ENCODE assay signal across 13 mouse cellular contexts in the genomic region with DNA sequence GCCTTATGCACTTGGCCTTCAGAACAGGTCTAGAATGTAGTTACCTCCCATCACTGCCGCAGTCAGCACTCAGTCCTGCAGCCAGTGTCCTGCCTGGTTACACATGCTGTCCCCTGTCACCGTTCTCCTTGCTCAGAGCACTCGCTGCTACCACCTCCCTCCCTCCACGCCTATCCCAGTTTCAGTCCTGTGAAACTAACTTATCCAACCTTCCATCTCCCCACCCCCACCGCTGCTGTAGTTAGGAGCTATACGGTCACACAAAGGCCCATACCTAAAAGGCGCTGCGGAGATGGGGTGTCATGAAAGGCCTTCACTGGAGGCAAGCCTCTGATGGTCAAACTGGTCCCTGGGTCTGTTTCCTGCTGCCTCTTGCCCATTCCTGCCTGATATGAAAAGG. TPM values are rescaled to one million over a fixed set of nuclear protein-coding genes. Genes with fewer than 3 reads are reported as not detected.
DNase-seq lines count a peak whose midpoint lies in the region; ATAC-seq and TF ChIP-seq lines count a peak whose summit lies in the region.
"Had no signal": no experiment of that assay in that cellular context is flagged by ENCODE, and none has a peak within 500 bp of the region (broad histone marks: within the 10 kb centered on the region; RNA-seq: fewer than 3 reads in every experiment).

No protein-coding gene starts in this region.

- no peak for DNase-seq in heart, adult 8-10 months (ENCODE audit: low spot score)
- no peak for DNase-seq in midbrain, postnatal 0 days (ENCODE audit: low spot score)
- DNase-seq in frontal cortex, postnatal 10 days (ENCODE audit: low spot score in 2 of 2) = no peak
- no peak for DNase-seq in adrenal gland, postnatal 10 days
- DNase-seq: B cell, adult 2 months; cerebellum, postnatal 25 days; spleen, adult 18-20 months had no signal

- no peak for ATAC-seq in heart, embryonic 15.5 days (replicated peaks; ENCODE audit: insufficient number of reproducible peaks, insufficient read depth, low FRiP score, low read depth)
- peak; percentile 48; the same call in 1 of the 2 replicates for ATAC-seq in midbrain, embryonic 13.5 days
- no peak for ATAC-seq in midbrain, postnatal 0 days (ENCODE audit: low FRiP score)
- no peak; the same call in 1 of the 2 replicates for ATAC-seq in limb, embryonic 13.5 days (ENCODE audit: low FRiP score, low read depth)
- 0 out of 2 replicates have a peak, but pooled peaks have one; percentile 2 for ATAC-seq in megakaryocyte progenitor cell, adult 5-6 weeks (replicated peaks; ENCODE audit: poor library complexity)

- H3K9ac ChIP-seq in heart, embryonic 15.5 days = no peak overlapping the region
- no peak overlapping the region for H3K9ac ChIP-seq in midbrain, embryonic 13.5 days (replicated peaks)
- no peak overlapping the region for H3K9ac ChIP-seq in midbrain, postnatal 0 days (replicated peaks; ENCODE audit: low read length, poor library complexity, severe bottlenecking)
- peak overlapping the region; percentile 43; the same call in 1 of the 2 replicates for H3K9ac ChIP-seq in limb, embryonic 13.5 days
- H3K9ac ChIP-seq: limb, embryonic 15.5 days had no signal

- no peak overlapping the region for H3K27ac ChIP-seq in heart, embryonic 15.5 days
- no peak overlapping the region for H3K27ac ChIP-seq in midbrain, embryonic 13.5 days
- no peak overlapping the region for H3K27ac ChIP-seq in midbrain, postnatal 0 days (ENCODE audit: low read depth, low read length)
- peak overlapping the region; percentile 52 for H3K27ac ChIP-seq in limb, embryonic 13.5 days
- H3K27ac ChIP-seq: left cerebral cortex, adult 2 months; limb, embryonic 15.5 days had no signal

- peaks cover 32% of the 10 kb centered on the region for H3K4me1 ChIP-seq in heart, embryonic 15.5 days (replicated peaks)
- H3K4me1 ChIP-seq in midbrain, embryonic 13.5 days (replicated peaks) = peaks cover 30% of the 10 kb centered on the region
- H3K4me1 ChIP-seq in midbrain, postnatal 0 days (ENCODE audit: insufficient read depth, low read length) = no peaks in the 10 kb centered on the region
- peaks cover 56% of the 10 kb centered on the region for H3K4me1 ChIP-seq in limb, embryonic 13.5 days

- no peaks in the 10 kb centered on the region for H3K9me3 ChIP-seq in heart, embryonic 15.5 days (replicated peaks)
- no peaks in the 10 kb centered on the region for H3K9me3 ChIP-seq in midbrain, embryonic 13.5 days
- H3K9me3 ChIP-seq in midbrain, postnatal 0 days (ENCODE audit: low read length) = no peaks in the 10 kb centered on the region
- no peaks in the 10 kb centered on the region for H3K9me3 ChIP-seq in limb, embryonic 13.5 days
- H3K9me3 ChIP-seq: limb, embryonic 15.5 days had no signal

- WGBS in heart, embryonic 15.5 days = 64% methylated on average over 8 of the region's 8 CpGs
- WGBS in midbrain, embryonic 13.5 days = 60% methylated on average over 8 of the region's 8 CpGs
- 60% methylated on average over 8 of the region's 8 CpGs for WGBS in midbrain, postnatal 0 days
- WGBS in limb, embryonic 13.5 days = 61% methylated on average over 8 of the region's 8 CpGs

- no peaks in the 10 kb centered on the region for H3K36me3 ChIP-seq in heart, embryonic 15.5 days
- no peaks in the 10 kb centered on the region for H3K36me3 ChIP-seq in midbrain, embryonic 13.5 days
- H3K36me3 ChIP-seq in midbrain, postnatal 0 days (ENCODE audit: insufficient read depth, low read length) = no peaks in the 10 kb centered on the region
- H3K36me3 ChIP-seq in limb, embryonic 13.5 days = no peaks in the 10 kb centered on the region
- H3K36me3 ChIP-seq: limb, embryonic 15.5 days had no signal

- H3K4me2 ChIP-seq in heart, embryonic 15.5 days = 0 out of 2 replicates have a peak overlapping the region, but pooled peaks have one; percentile 2
- H3K4me2 ChIP-seq in midbrain, embryonic 13.5 days (replicated peaks) = no peak overlapping the region
- no peak overlapping the region for H3K4me2 ChIP-seq in midbrain, postnatal 0 days (ENCODE audit: low read depth, low read length, poor library complexity, severe bottlenecking)
- 0 out of 2 replicates have a peak overlapping the region, but pooled peaks have one; percentile 4 for H3K4me2 ChIP-seq in limb, embryonic 13.5 days (replicated peaks)
- H3K4me2 ChIP-seq: limb, embryonic 15.5 days had no signal

- no peak for TF ChIP-seq CTCF in midbrain, postnatal 0 days (IDR thresholded peaks at IDR 0.05)

- H3K27me3 ChIP-seq in heart, embryonic 15.5 days = no peaks in the 10 kb centered on the region
- no peaks in the 10 kb centered on the region for H3K27me3 ChIP-seq in midbrain, embryonic 13.5 days
- no peaks in the 10 kb centered on the region for H3K27me3 ChIP-seq in midbrain, postnatal 0 days (ENCODE audit: insufficient read depth, low read length)
- H3K27me3 ChIP-seq in limb, embryonic 13.5 days = no peaks in the 10 kb centered on the region
- H3K27me3 ChIP-seq: limb, embryonic 15.5 days had no signal

- H3K4me3 ChIP-seq in heart, embryonic 15.5 days = no peak overlapping the region
- no peak overlapping the region for H3K4me3 ChIP-seq in midbrain, embryonic 13.5 days (replicated peaks)
- H3K4me3 ChIP-seq in midbrain, postnatal 0 days (ENCODE audit: low read depth, low read length) = no peak overlapping the region
- no peak overlapping the region for H3K4me3 ChIP-seq in limb, embryonic 13.5 days
- H3K4me3 ChIP-seq: left cerebral cortex, adult 2 months; limb, embryonic 15.5 days had no signal

RNA-seq across cellular contexts. Expression of a gene that starts 35.6 kb away (rescaled TPM):
- 5.6 and 7.1 TPM in 2 replicates for polyA plus RNA-seq in heart, embryonic 15.5 days (2015; fragmentation: Nextera tagmentation; extraction: Ambion mirVana)
- 10 to 100 TPM; 15.6 to 18.2 (median 16.6) TPM for total RNA-seq in heart, adult 8-10 months (2022)
- polyA plus RNA-seq in midbrain, embryonic 13.5 days (2015; fragmentation: Nextera tagmentation; extraction: Ambion mirVana) = 7.8 and 8.3 TPM in 2 replicates
- 68.8 and 72.9 TPM in 2 replicates for total RNA-seq in midbrain, postnatal 0 days (2014; rRNA removed)
- 8.9 and 11.3 TPM in 2 replicates for polyA plus RNA-seq in midbrain, postnatal 0 days (2015; fragmentation: Nextera tagmentation; extraction: Ambion mirVana)
- 11.1 and 11.9 TPM in 2 replicates for polyA plus RNA-seq in limb, embryonic 13.5 days (2015; fragmentation: Nextera tagmentation; extraction: Ambion mirVana)
- 16.3 and 20.8 TPM in 2 replicates for total RNA-seq in megakaryocyte progenitor cell, adult 5-6 weeks (2015)
- total RNA-seq in megakaryocyte progenitor cell, adult 5-6 weeks (2017) = 12.9 and 14.8 TPM in 2 replicates
- 10 to 100 TPM; 17.8 to 20.3 TPM for total RNA-seq in adrenal gland, postnatal 10 days (2021)

Comparison
In these comparisons a context has a peak if more than half of its experiments do, and no peak if none do; other contexts are left out.
1. ATAC-seq: peak in midbrain, embryonic 13.5 days (single experiment) and megakaryocyte progenitor cell, adult 5-6 weeks (single experiment); none in heart, embryonic 15.5 days (single experiment), midbrain, postnatal 0 days (single experiment) and limb, embryonic 13.5 days (single experiment).
2. H3K4me2 ChIP-seq: peak in heart, embryonic 15.5 days (single experiment) and limb, embryonic 13.5 days (single experiment); none in midbrain, embryonic 13.5 days (single experiment) and midbrain, postnatal 0 days (single experiment).